Mouse (Mus musculus) fat pad, adult 2 months (tissue): ENCODE measurements around the gene Fzd2.

Experiments
- DNase-seq: peaks from one replicate; pipeline ENCODE4 v3.0.0-alpha.2; 2011; ENCODE audit warnings: low read depth, low spot score; ENCODE audit errors: extremely low read depth

The Fzd2 gene

DNA sequence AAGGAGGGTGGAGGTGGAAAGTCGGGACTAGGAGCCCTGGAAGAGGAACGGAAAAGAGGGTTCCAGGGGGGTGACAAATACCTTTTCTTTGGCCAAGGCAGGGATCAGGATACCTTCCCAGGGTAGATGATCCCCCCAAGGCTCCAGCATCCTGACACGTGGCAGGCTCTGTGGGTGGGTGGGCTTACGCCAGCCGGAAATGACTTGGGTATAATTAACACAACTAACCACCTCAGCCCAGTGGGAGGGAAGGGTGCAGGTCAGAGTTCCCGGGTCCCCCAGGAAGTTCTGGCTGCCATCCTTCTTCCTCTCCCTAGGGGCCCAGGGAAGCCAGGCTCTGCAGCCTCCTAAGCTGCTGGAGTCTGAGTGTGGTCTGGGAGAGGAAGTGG, 7.1 kb downstream of the Fzd2 start:
- DNase-seq: no peak

DNA sequence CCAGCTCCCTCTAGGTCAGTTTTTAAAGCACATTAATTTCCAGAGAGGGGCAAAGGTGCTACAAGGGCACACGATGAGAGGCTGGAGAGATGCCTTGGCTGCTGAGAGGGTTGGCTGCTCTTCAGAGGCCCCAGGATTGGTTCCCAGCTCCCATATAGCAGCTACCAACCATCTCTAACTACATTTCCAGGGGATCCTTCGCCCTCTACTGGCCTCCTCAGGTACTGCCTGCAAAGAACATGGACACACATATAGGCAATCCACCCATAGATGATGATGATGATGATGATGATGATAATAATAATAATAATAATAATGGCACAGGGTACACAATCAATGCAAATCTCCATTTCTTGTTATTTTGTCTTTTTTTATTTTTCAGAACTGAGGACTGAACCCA, 15.3 kb downstream of the Fzd2 start:
- no peak for DNase-seq

DNA sequence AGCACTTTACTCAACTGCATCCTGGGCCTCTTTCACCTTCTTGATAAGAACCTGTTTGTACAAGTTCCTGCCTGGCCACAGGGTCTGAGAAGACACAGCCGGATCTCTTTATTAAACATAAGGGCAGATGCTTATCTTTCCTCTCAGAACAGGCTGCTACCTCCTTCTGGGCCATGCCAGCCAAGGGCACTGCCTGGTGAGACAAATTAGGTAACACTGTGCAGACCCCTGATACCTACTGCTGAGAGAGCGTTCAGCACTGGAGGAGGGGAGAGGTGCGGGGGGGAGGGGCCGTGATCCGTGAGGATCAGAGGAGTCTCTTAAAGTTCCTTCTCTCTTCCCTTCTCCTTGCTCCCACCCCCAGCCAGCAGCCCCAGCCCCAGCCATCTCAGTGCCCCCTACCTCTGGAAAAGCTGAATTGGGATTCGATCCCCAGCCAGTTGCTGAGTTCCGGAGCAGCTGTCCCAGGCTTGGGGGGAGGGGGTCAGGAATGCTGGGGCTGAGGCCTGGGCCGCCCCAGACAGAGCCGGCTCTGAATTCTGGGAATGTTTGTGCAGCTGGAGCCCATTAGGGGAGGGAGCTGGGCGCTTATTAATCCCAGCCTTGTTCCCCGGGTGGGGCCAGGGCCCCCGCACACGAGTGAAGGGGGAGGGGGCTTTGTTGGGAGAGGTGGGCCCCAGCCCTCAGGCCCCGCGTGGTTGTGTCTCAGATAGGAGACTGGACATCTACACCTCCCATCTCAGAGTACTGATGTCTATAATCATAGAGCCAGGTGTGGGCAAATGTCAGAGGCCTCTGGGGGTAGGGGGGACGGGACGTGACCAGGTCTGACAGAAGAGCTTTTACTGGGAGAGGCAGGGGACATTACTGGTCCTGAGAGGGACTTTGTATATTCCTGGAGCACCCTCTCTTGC, 19.9 kb downstream of the Fzd2 start:
- DNase-seq: no peak

DNA sequence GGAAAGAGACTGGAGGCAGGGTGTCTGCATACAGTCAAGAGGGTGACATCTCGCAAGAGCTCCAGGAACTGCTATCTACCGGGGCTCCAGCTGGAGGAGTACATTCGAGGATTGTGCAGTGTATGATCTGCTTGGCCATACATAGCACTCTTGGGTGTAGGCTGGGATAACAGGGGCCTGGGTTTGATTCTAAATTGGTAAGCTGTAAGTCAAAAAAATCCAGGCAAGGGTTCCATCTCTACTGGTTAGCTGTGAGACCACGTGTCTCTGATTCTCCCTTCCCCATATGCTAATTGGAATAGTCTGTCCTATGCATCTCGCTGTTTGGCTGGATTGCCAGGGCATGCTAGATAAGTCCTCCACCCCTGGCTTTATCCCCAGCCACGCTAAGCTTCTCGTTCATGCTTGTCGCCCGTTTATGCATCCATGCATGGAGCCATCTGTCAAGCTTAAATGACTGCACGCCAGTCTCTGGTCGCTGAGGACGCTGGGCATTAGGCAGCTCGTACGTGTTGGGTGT, 20.8 kb downstream of the Fzd2 start:
- DNase-seq: no peak

DNA sequence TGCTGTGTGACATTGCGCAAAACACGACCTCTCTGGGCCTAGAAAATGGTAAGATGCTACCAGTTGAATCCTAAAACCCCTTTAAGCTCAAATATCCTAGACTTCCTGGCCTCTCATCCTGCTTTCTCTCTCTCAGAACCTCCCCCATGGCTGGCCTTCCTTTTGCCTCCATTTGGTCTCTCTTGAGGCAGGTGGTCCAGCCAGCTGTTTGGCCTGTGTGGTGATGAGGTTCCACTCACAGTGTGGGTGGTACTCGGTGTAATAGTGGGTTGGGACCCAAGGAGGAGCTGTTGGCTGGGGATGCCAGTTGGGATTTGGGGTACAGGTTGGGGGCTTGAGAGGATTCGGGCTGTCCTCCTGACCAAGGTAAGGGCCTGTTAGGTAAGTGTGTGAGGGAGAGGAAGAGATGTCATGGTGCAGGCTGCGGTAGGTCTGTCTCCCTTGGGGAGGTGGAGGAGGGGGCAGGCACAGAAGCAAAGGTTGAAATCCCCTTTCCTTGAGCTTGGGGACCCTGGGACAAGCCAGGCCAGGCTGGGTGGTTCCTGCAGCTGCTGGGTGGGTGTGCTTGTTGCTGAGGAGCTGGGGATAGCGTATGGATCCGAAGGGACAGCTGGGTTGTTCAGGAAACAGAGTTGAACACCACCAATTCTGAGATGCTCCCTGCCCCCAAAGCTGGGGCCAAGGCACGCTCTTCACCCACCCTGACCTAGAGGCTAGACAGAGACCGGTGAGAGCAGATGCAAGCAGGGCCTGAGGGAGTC, 23.2 kb downstream of the Fzd2 start:
- DNase-seq: no peak

DNA sequence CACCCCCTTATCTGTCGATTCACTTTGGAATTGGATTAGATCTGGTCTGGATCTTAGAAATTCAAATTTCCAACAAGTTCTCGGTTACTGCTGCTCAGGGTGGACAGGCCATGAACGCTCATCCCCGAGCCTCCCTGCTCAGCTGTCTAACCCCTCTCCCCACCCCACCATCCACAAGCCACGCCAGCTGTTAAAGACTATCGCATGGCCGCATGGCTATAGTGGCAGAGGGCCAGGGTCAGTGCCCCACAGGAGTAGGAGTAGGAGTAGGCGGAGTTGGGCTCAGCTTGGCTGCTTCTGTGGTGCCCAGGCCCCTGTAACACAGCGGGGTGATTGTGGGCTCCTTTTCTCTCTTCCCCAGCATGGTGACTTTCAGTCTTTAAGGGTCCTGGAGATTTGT, 24.3 kb downstream of the Fzd2 start:
- no peak for DNase-seq

DNA sequence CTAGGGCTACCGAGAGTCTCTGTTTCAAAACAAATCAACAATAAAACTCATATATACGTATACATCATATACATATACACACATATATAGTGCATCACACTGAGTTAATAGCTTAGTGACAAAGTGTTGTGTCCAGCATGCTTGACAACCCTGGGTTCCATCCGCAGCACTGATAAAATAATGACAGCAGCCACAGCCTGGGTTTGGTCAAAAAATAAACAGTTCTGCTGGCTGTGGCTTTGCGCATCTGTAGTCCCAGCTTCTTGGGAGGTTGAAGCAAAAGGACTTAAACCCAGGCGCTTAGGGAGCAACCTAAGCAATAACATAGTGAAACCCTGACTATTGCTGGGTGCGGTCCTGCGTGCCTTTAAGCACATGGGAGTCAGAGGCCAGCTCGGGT, 25.2 kb downstream of the Fzd2 start:
- DNase-seq: no peak

DNA sequence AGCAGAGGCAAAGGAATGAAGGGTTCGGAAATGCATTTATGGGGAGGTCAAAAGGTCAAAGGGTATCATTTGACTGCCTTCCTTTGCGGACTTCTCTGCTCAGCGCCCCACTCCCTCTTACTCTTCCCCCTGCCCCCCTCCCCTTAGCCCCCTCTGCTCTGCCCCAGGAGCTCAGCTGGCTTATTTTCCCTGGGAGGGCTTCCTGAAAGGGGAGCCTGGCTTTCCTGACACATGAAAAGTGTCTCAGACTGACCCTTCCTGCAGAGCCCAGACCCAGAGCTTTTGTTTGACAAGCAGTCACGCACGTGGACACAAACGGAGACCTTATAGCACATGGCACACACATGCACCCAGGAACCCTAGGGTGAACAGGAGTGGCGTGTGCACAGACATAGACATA, 26.5 kb downstream of the Fzd2 start:
- no peak for DNase-seq

DNA sequence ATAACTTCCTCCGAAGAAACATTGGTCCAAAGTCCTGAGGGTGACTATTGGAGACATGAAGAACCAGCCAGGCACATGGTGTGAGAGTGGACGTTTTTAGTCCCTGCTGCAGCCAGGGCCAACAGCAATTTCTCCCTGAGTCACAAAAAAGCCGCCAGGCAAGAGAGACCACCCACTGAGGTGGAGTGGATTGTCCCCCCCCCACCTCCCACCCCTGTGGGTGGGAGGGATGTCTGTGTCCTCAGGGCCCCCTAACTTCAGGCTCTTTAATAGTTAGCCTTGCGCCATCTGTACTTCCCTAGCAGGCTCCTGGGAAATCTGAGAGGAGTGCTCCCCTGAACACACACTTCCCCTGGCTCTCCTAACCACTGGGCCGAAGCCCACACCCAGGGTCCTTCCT, 27.0 kb downstream of the Fzd2 start:
- DNase-seq: no peak

DNA sequence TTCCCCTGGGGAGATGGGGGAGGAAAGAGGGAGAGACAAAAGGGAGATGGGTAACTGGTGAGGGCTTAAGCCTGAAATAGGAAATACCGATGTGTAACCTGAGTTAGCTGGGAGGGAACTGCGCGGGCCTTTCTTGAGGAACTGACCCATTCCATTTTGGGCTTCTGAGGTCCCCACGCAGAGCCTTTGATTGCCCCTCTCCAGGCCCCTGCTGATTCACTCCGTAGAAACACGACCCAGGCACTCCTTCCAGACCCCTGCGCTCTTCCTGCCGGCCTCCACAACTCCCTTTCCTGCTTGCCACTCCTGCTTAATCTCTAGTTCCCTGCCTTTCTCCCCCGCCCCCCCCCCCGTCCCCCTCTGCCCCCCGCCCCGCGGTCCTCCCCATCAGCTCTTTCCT, 28.5 kb downstream of the Fzd2 start:
- no peak for DNase-seq

DNA sequence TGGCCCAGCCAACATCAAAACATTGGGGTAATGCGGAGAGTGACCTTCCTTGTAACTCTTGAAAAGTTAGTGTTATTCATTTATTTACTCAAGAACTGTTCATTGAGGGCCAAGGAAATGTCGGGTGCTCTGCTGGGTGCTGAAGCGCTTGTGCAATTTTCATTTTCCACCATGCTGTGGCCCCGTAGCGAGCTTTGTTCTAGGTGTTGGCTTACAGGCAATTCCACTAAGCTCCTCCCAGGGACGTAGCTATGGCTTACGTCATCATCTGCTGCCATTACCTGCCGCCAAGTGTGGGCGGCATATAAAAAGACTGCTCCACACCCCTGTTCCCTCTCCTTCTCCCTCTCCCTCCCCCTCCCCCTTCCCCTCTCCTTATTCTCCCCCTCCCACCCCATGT, 29.2 kb downstream of the Fzd2 start:
- DNase-seq: peak; percentile 28

DNA sequence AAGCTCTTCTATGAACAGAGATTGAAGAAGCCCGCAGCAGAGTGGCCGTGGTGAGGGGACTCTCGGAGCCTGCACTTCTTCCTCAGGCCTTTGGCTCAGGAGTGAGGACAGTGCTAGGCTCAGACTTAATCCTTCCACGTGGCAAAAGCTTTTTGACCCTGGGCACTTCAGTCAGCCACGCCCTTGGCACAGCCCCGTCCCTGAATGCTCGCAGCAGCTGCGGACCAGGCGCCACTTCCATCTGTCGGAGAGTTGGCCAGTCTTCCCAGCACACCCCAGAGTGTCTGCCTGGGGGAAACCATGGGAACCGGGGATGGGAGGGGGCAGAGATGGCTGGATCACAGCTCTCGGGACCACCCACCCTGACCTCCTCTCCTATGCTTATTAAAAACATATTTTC, 32.7 kb downstream of the Fzd2 start:
- no peak for DNase-seq

DNA sequence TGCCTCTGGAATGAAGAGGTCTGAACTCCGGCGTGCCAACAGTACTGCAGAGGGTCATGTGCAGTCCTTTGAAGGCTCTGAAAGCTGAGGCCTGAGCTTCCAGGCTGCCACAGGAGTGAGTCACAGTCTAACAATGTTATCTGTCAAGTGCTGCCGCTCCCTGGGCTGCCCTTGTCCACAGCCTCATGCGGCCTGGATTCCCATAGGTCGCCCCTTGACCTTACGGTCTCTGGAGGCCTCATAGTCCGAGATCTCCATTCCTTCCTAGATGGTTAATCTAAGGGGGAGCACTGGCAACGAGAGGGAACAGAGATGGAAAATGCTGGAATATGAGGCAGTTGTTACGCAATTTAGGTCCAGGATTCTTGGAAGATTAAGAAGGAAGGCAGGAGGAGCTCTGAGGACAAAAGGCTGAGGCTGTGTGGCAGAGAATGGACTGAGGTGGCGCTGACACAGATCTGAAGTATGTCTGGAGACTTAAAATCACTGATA, 39.7 kb downstream of the Fzd2 start:
- DNase-seq: no peak

DNA sequence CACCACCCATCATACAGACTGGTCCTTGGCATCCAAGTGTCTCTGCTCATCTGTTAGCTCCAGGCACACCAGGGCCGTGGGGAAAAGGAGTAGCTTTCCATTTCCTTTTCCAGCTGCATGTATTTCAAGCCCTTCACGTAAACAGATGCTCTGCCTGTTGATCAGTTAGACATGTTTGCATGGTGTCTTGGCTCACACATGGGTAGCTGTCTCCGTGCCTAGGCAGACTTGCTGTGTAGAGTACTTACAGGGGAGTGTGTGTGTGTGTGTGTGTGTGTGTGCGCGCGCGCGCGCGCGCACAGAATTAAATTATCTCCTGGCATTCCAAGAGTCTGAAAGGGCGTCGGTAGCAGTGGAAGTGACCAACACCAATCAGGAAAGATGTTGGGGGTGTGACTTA, 42.0 kb downstream of the Fzd2 start:
- no peak for DNase-seq

DNA sequence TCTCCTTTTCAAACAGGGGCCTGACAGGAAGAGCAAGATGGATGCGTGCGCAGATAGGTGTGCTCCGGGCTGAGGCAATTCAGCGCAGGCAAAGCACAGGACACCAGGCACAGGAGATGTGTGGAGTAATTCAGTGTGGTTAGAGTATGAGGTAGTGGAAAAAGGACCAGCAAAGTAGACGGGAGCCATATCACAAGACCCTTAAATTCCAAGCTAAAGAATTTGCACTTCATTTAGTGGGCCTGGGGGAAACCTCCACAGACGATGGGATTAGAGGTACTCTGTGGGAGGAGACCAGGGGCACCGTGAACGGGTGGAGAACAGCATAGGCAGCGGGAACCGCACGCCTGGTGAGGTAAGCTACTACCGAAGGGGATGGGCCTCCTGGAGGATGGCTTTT, 43.7 kb downstream of the Fzd2 start:
- DNase-seq: no peak

DNA sequence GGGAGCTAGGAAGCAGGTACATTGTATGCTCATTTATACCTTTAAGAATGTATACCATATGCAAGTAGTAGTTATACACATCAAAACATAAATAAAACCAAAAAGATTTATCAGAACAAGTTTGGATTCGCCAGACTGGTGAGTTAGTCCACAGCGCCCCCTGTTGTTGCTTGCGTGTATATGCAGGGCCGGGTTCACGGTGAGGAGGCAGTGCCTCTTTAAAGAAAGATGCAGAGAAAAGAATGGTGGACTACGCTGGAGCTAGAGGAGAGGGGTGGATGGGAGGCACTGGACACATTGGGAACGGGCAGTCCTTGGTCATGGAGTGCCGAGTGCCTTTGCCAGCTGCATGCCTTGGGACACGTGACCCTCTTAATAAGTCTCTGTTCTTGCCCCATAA, 47.2 kb downstream of the Fzd2 start:
- no peak for DNase-seq

DNA sequence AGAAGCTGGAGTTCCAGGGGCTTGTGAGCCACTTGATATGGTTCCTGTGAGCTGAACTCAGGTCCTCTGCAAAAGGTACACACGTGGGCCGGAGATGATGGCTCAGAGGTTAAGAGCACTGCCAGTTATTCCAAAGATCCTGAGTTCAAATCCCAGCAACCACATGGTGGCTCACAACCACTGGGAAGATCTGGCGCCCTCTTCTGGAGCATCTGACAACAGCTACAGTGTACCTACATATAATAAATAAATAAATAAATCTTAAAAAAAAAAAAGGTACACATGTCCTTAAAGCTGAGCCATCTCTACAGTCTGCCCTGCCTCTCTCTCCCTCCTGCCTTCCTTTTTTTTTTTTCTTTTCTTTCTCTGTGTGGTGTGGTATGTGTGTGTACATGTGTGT, 48.6 kb downstream of the Fzd2 start:
- no peak for DNase-seq

DNA sequence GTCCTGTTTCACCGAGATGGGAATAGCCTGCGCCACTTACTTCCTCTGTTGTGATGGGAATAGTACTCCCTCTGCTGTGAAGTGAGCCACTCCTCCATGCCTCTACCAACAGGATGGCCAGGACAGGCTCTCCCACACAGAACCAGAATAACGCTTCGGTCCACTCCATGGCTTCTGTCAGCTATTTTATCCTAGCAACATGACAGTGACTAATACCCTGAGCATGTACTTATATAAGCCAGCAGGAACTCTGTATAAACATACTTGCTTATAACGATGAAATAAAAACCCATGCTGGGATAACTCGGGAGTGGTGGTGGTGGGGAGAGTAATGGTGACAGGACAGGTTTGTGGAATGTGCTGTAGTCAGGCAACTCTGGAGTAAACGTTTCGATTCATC, 51.7 kb downstream of the Fzd2 start:
- DNase-seq: no peak

DNA sequence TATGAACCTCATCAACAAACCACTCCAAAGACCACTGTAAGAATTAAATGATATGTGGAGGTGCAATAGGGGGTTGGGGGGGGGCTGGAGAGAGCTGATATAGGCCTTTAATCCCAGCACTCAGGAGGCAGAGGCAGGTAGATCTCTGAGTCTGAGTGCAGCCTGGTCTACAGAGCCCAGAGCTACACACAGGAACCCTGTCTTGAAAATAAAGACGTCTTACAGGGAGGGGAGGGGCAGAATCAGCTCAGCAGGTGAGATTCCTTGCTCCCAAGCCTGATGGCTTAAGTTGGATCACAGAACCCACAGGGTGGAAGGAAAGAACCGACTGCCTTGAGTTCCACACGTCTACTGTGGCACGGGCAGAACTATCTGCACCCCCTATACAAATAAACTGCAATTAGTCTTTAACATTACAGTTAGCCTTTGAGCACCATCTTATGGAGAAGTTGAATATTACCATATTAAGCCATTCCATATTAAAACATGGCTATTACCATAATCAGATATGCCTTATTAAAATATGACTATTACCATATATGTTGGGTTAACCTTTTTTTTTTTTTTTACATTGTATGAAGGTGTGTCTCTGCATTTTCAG, 52.2 kb downstream of the Fzd2 start:
- no peak for DNase-seq

DNA sequence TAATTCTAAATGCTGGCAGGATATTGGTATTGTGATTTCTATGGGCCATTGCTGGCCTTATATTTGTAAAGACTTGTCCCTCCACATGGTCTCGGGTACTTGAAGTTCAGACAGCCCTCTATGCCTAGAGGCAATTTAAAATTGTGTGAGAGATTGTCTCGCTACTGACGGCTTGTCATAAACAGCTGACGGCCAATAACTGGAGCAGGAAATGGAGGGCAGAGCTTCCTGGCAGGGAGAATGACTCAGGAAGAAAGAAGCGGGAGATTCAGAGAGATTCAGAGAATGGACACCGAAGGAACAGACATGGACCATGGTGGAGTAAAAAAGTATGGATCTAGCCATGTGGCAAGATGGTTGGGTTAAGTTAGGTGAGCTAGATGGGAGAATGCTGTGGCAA, 52.7 kb downstream of the Fzd2 start:
- DNase-seq: no peak
